Mouse (Mus musculus) brain, embryonic 18.5 days (tissue): ENCODE data around the gene Acsf2.

Experiments
- DNase-seq: peaks from one replicate; pipeline ENCODE4 v3.0.0-alpha.2; 2012; ENCODE audit warnings: low read depth, low spot score

Gene Acsf2

GRCm38 (mm10) chr11:94548041-94548784 lies 53.5 kb downstream of the Acsf2 start:
- no peak for DNase-seq

- DNase-seq, result no peak
These were observed 54.4 kb downstream of the Acsf2 start for GRCm38 (mm10) chr11:94547271-94547670.

GRCm38 (mm10) chr11:94546381-94546780 lies 55.3 kb downstream of the Acsf2 start:
- DNase-seq, result no peak

GRCm38 (mm10) chr11:94544422-94544821 lies 57.2 kb downstream of the Acsf2 start:
- DNase-seq, result no peak

- DNase-seq, result no peak
These were observed 57.7 kb downstream of the Acsf2 start for GRCm38 (mm10) chr11:94543932-94544331.

- DNase-seq, result no peak
These were observed 58.3 kb downstream of the Acsf2 start for GRCm38 (mm10) chr11:94543344-94543743.

GRCm38 (mm10) chr11:94542400-94542799 lies 59.3 kb downstream of the Acsf2 start:
- no peak for DNase-seq

- DNase-seq, result no peak
These were observed 61.9 kb downstream of the Acsf2 start for GRCm38 (mm10) chr11:94539761-94540160.

- DNase-seq, result no peak
These were observed 62.9 kb downstream of the Acsf2 start for GRCm38 (mm10) chr11:94538733-94539292.

- DNase-seq, result no peak
These were observed 68.5 kb downstream of the Acsf2 start for GRCm38 (mm10) chr11:94533171-94533570.

- no peak for DNase-seq
These were observed 72.8 kb downstream of the Acsf2 start for GRCm38 (mm10) chr11:94528879-94529278.

- DNase-seq, result no peak
These were observed 75.3 kb downstream of the Acsf2 start for GRCm38 (mm10) chr11:94526171-94526879.

- no peak for DNase-seq
These were observed 80.3 kb downstream of the Acsf2 start, which contains the start of gene Mycbpap for GRCm38 (mm10) chr11:94521219-94521843. Mycbpap (minus strand) TSS chr11:94521742.

- no peak for DNase-seq
These were observed 88.2 kb downstream of the Acsf2 start for GRCm38 (mm10) chr11:94513452-94513851.

- no peak for DNase-seq
These were observed 92.7 kb downstream of the Acsf2 start for GRCm38 (mm10) chr11:94508976-94509375.
